21 mouse cellular contexts compared by ENCODE assay signal in the genomic region with DNA sequence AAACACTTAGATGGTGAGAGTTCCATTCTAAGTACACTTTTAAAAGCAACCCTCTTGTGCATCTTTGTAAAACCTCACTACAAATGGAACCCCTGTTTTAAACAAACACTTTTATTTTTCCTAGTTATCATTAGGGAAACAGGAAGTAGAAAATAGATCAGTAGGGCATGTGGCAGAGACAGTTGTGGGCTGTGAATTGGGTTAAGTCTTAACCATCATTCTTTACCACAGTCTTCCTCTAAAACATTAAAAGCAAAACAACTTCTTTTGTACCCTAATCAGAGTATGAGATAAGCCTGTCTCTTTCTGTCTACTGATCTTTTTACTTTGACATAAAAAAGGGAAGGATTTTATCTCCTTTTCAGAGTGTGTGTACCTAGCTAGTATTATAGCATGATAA. TPM values are rescaled to one million over a fixed set of nuclear protein-coding genes. Genes with fewer than 3 reads are reported as not detected.
DNase-seq lines count a peak whose midpoint lies in the region; ATAC-seq lines count a peak whose summit lies in the region.
"Had no signal": no experiment of that assay in that cellular context is flagged by ENCODE, and none has a peak within 500 bp of the region (broad histone marks: within the 10 kb centered on the region; RNA-seq: fewer than 3 reads in every experiment).

No protein-coding gene starts in this region.

- no peak overlapping the region for H3K9ac ChIP-seq in liver, embryonic 13.5 days
- no peak overlapping the region for H3K9ac ChIP-seq in heart, embryonic 12.5 days
- H3K9ac ChIP-seq: embryonic facial prominence, embryonic 15.5 days had no signal

- no peak overlapping the region for H3K4me3 ChIP-seq in liver, embryonic 13.5 days (replicated peaks)
- no peak overlapping the region for H3K4me3 ChIP-seq in heart, embryonic 12.5 days
- H3K4me3 ChIP-seq: embryonic facial prominence, embryonic 15.5 days; layer of hippocampus, adult 2 months; left cerebral cortex, adult 2 months; limb, embryonic 10.5 days; midbrain, embryonic 10.5 days had no signal

- peaks cover 6% of the 10 kb centered on the region; the same call in 1 of the 2 replicates for H3K36me3 ChIP-seq in liver, embryonic 13.5 days
- H3K36me3 ChIP-seq in splenic B cell, adult 2 months (ENCODE audit: control insufficient read depth, insufficient read depth, low read length, poor library complexity, severe bottlenecking), result no peaks in the 10 kb centered on the region
- peaks cover 9% of the 10 kb centered on the region; the same call in 1 of the 2 replicates for H3K36me3 ChIP-seq in heart, embryonic 12.5 days
- H3K36me3 ChIP-seq: embryonic facial prominence, embryonic 15.5 days had no signal

- ATAC-seq in liver, embryonic 13.5 days (ENCODE audit: low read depth), result peak; percentile 35
- ATAC-seq in inflammation-experienced regulatory T-cells, adult 6 months, result peak; percentile 79
- ATAC-seq in heart, embryonic 12.5 days (ENCODE audit: insufficient number of reproducible peaks, low FRiP score), result no peak

- no peak for DNase-seq in liver, embryonic 13.5 days
- no peak for DNase-seq in liver
- DNase-seq in MEL-GATA-1-ER (ENCODE audit: extremely low read depth, low read depth), result peak; percentile 18
- DNase-seq in splenic B cell, adult 2 months (ENCODE audit: low read depth, low spot score), result peak; percentile 20
- no peak for DNase-seq in lung, adult 18-20 months
- DNase-seq in spleen, postnatal 14 days (ENCODE audit: low spot score in 2 of 2), result no peak
- DNase-seq: adrenal gland, postnatal 25 days; cerebellum, adult 11-12 months; cerebellum, postnatal 14 days; heart, adult 18-20 months; heart, postnatal 4 days; kidney, adult 2 months; kidney, postnatal 14 days; thymus, postnatal 4 days had no signal

- no peaks in the 10 kb centered on the region for H3K27me3 ChIP-seq in liver, embryonic 13.5 days
- H3K27me3 ChIP-seq in splenic B cell, adult 2 months (ENCODE audit: control insufficient read depth, insufficient read depth, low read length, poor library complexity, severe bottlenecking), result no peaks in the 10 kb centered on the region
- no peaks in the 10 kb centered on the region for H3K27me3 ChIP-seq in heart, embryonic 12.5 days (replicated peaks)
- H3K27me3 ChIP-seq: embryonic facial prominence, embryonic 15.5 days had no signal

- H3K27ac ChIP-seq in liver, embryonic 13.5 days, result peak overlapping the region; percentile 37
- H3K27ac ChIP-seq in heart, embryonic 12.5 days (ENCODE audit: poor library complexity, severe bottlenecking), result no peak overlapping the region
- H3K27ac ChIP-seq: embryonic facial prominence, embryonic 15.5 days; layer of hippocampus, adult 2 months; left cerebral cortex, adult 2 months; limb, embryonic 10.5 days; midbrain, embryonic 10.5 days had no signal

- no peaks in the 10 kb centered on the region for H3K9me3 ChIP-seq in liver, embryonic 13.5 days (replicated peaks)
- no peaks in the 10 kb centered on the region for H3K9me3 ChIP-seq in heart, embryonic 12.5 days (replicated peaks)
- H3K9me3 ChIP-seq: embryonic facial prominence, embryonic 15.5 days; limb, embryonic 10.5 days; midbrain, embryonic 10.5 days had no signal

- H3K4me2 ChIP-seq in liver, embryonic 13.5 days, result no peak overlapping the region
- H3K4me2 ChIP-seq in heart, embryonic 12.5 days, result no peak overlapping the region
- H3K4me2 ChIP-seq: embryonic facial prominence, embryonic 15.5 days had no signal

- peaks cover 62% of the 10 kb centered on the region for H3K4me1 ChIP-seq in liver, embryonic 13.5 days (replicated peaks)
- H3K4me1 ChIP-seq in heart, embryonic 12.5 days (replicated peaks), result peaks cover 7% of the 10 kb centered on the region
- H3K4me1 ChIP-seq: limb, embryonic 10.5 days had no signal

RNA-seq across cellular contexts. Expression of a gene that starts 7.8 kb away (rescaled TPM):
- polyA plus RNA-seq in liver, embryonic 13.5 days (2015; fragmentation: Nextera tagmentation; extraction: Ambion mirVana), result 17.6 and 22.8 TPM in 2 replicates
- 100 to 1,000 TPM in 1 of 3 experiments, 10 to 100 TPM in 2; 58.0 to 117 (median 58.3) TPM for polyA plus RNA-seq in inflammation-experienced regulatory T-cells, adult 6 months (2017; shearing (Covaris generic))
- 61.7 and 63.8 TPM in 2 replicates for polyA plus RNA-seq in heart, embryonic 12.5 days (2016; fragmentation: Nextera tagmentation; extraction: Ambion mirVana)

Comparison
In these comparisons a context has a peak if more than half of its experiments do, and no peak if none do; other contexts are left out.
1. DNase-seq: peak in MEL-GATA-1-ER (single experiment) and splenic B cell, adult 2 months (single experiment); none in liver, embryonic 13.5 days (single experiment), liver (single experiment), lung, adult 18-20 months (0 of 2) and spleen, postnatal 14 days (0 of 2).